Mouse (Mus musculus) myocyte (in vitro differentiated cells): Measurements from ENCODE around the gene Camk2n2. TPM values are rescaled to one million over a fixed set of nuclear protein-coding genes. Genes with fewer than 3 reads are reported as not detected.
A peak's percentile ranks its signal among the peaks of the same experiment; 100 is the strongest.

ENCODE experiments used
- H3K27me3 ChIP-seq: one replicate; pipeline ENCODE4 v1.6.1; 2011; ENCODE audit not compliant: control insufficient read depth, insufficient read depth, insufficient read length
- H3K36me3 ChIP-seq: one replicate; pipeline ENCODE4 v1.6.1; 2011; ENCODE audit not compliant: control insufficient read depth, insufficient read depth
- H3K4me2 ChIP-seq: one replicate; pipeline ENCODE4 v1.6.1; 2011; ENCODE audit warnings: low read depth, control low read depth
- H3K4me3 ChIP-seq: one replicate; pipeline ENCODE4 v1.5.1; 2011; ENCODE audit warnings: mild to moderate bottlenecking, control low read depth, moderate library complexity
- H3K79me2 ChIP-seq: one replicate; pipeline ENCODE4 v1.6.1; 2011; ENCODE audit not compliant: control insufficient read depth, insufficient read depth
- H3ac ChIP-seq: one replicate; pipeline ENCODE4 v1.6.1; 2011; ENCODE audit not compliant: control insufficient read depth, insufficient read length
- CEBPB ChIP-seq: IDR thresholded peaks from 2 replicates; pipeline ENCODE4 v1.6.1; 2011; ENCODE audit warnings: mild to moderate bottlenecking, moderate library complexity; ENCODE audit not compliant: poor library complexity, insufficient read depth, severe bottlenecking
- E2F4 ChIP-seq: IDR thresholded peaks from one replicate; pipeline ENCODE4 v1.6.1; 2011; ENCODE audit warnings: mild to moderate bottlenecking, control low read depth, moderate library complexity; ENCODE audit not compliant: insufficient read depth
- MAX ChIP-seq: IDR thresholded peaks from one replicate; pipeline ENCODE4 v1.6.1; 2011; ENCODE audit warnings: low read depth, mild to moderate bottlenecking, control low read depth
- MYOD1 ChIP-seq, 3 experiments: IDR thresholded peaks; one replicate each; pipeline ENCODE4 v1.6.1; 2011; ENCODE audit warnings: control low read depth in 2 of 3, low read depth in 2 of 3, mild to moderate bottlenecking in 2 of 3, moderate library complexity in 1 of 3; ENCODE audit not compliant: insufficient read length in 2 of 3, control insufficient read depth in 1 of 3
- MYOG ChIP-seq, 3 experiments: IDR thresholded peaks; one replicate each; pipeline ENCODE4 v1.6.1; 2011; ENCODE audit warnings: control low read depth in 2 of 3, low read depth in 2 of 3, mild to moderate bottlenecking in 2 of 3; ENCODE audit not compliant: insufficient read length in 2 of 3, control insufficient read depth in 1 of 3, insufficient read depth in 1 of 3
- POLR2A ChIP-seq: IDR thresholded peaks from one replicate; pipeline ENCODE4 v1.6.1; 2011; ENCODE audit warnings: low read depth, mild to moderate bottlenecking, control low read depth, moderate library complexity; ENCODE audit not compliant: insufficient read length
- POLR2AphosphoS2 ChIP-seq: IDR thresholded peaks from one replicate; pipeline ENCODE4 v1.6.1; 2011; ENCODE audit warnings: low read depth, control low read depth; ENCODE audit not compliant: insufficient read length
- REST ChIP-seq: IDR thresholded peaks from one replicate; pipeline ENCODE4 v1.6.1; 2011; ENCODE audit warnings: mild to moderate bottlenecking, control low read depth, moderate library complexity; ENCODE audit not compliant: insufficient read depth, insufficient read length
- SRF ChIP-seq: IDR thresholded peaks from one replicate; pipeline ENCODE4 v1.6.1; 2011; ENCODE audit warnings: low read depth; ENCODE audit not compliant: control insufficient read depth, insufficient read length
- TCF12 ChIP-seq: IDR thresholded peaks from one replicate; pipeline ENCODE4 v1.6.1; 2011; ENCODE audit warnings: mild to moderate bottlenecking, control low read depth; ENCODE audit not compliant: poor library complexity, insufficient read depth, severe bottlenecking
- TCF3 ChIP-seq: IDR thresholded peaks from one replicate; pipeline ENCODE4 v1.6.1; 2011; ENCODE audit warnings: low read depth, control low read depth; ENCODE audit not compliant: insufficient read length
- USF1 ChIP-seq: IDR thresholded peaks from one replicate; pipeline ENCODE4 v1.6.1; 2011; ENCODE audit warnings: low read depth, mild to moderate bottlenecking, control low read depth, moderate library complexity
- polyA plus RNA-seq: library from polyadenylated mRNA; unstranded; fragments of >200 nt; fragmentation: generic; extraction: Trizol; gene quantifications from one replicate; pipeline ENCODE4 v1.2.1, GENCODE M21; 2012; ENCODE audit warnings: missing spikeins

The Camk2n2 gene
- polyA plus RNA-seq, 1 experiment, result 9.4 TPM

DNA sequence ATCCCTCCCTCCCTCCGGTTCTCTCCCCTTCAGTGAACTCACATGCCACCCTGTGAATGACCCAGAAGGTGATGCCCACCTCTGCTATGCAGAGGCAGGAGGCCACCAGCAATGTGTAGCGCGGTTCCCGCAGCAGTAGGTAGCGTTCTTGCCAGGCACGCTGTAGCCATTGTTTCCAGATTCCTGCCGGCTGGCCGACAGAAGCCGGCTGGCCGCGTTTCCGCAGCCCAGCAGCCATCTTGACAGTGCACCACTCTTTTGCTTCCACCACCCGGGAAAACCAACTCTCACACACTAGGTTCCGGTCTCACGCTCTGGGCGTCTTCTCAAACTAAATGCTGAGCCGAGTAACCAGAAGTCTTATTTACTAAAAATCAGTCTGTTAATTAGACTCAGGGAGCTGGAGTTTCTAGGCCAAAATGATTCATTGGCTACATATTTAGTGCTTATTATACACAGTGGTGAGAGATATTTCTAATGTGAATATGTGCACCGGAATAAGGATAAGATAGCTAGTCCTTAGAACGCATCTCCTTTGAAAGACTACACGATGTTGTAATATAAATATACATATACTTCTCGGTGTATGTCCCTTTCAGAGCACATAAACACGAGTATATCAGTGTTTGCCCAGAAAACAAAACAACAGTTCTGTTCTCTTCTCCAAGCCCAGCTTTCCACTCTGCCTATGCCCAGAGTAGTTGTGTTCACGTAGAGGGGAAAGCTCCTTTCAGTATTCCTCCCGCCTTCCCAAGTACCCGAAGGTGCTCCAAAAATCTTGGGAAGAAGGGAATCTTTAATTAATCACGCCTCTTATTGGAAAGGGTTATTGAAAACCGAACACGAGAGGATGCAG lies 10.4 kb downstream of the Camk2n2 start:
- Histone ChIP-seq H3K79me2 (peaks cover 15% of the 10 kb centered on the region), H3K4me2 (peak overlapping the region; percentile 100), H3K36me3 (no peaks in the 10 kb centered on the region), H3K4me3 (peak overlapping the region; percentile 71), H3ac (peak overlapping the region; percentile 33), H3K27me3 (no peaks in the 10 kb centered on the region)
- TF ChIP-seq CEBPB (no peak), MYOG (IDR thresholded peaks at IDR 0.05; ENCODE audit: control insufficient read depth in 1 of 3, insufficient read depth in 1 of 3, insufficient read length in 2 of 3, low read depth in 2 of 3) (peak in 1 of 3 experiments; percentile 57), POLR2A (peak; percentile 99), SRF (no peak), USF1 (no peak), MYOD1 (IDR thresholded peaks at IDR 0.05; ENCODE audit: control insufficient read depth in 1 of 3, insufficient read length in 2 of 3, low read depth in 2 of 3) (peak in 1 of 3 experiments; percentile 26), TCF3 (no peak), REST (peak; percentile 4), MAX (peak; percentile 43), POLR2AphosphoS2 (peak; percentile 93), E2F4 (no peak), TCF12 (no peak)

GRCm38 (mm10) chr16:20604705-20605104 lies 16.4 kb downstream of the Camk2n2 start:
- Histone ChIP-seq H3K4me2 (no peak overlapping the region), H3K4me3 (no peak overlapping the region), H3K27me3 (no peaks in the 10 kb centered on the region), H3K79me2 (peaks cover 8% of the 10 kb centered on the region), H3K36me3 (no peaks in the 10 kb centered on the region), H3ac (no peak overlapping the region)
- TF ChIP-seq POLR2A, result peak; percentile 7
- peak in 2 of 3 experiments; percentile 65 to 80 for TF ChIP-seq MYOD1 (IDR thresholded peaks at IDR 0.05; ENCODE audit: control insufficient read depth in 1 of 3, insufficient read length in 2 of 3, low read depth in 2 of 3)
- TF ChIP-seq MYOG (IDR thresholded peaks at IDR 0.05; ENCODE audit: control insufficient read depth in 1 of 3, insufficient read depth in 1 of 3, insufficient read length in 2 of 3, low read depth in 2 of 3), result peak; percentile 28 to 74 (median 67)
- no peak for TF ChIP-seq E2F4
- TF ChIP-seq CEBPB, result no peak

DNA sequence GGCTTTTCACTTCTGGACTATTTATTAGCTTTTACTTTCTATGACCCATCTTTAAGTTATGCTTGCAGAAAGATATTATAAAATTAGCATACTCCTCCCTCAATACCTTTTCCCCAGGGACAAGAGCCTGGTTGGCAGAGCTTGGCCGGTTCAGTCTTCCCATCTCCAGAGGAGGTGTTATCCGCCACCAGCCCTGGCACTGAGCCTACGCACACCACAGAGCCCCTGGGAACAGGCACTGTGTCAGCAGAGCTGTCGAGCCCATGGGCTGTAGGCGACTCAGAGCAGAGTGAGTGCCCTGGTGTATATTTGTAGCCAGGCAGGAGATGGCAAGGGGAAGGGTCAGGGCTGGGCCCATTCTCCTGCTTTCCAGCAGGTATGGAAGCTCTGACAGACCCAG lies 20.6 kb downstream of the Camk2n2 start:
- no peak for TF ChIP-seq E2F4
- no peak for TF ChIP-seq CEBPB
- no peak for TF ChIP-seq MAX
- no peak for TF ChIP-seq POLR2AphosphoS2
- no peak for TF ChIP-seq POLR2A
- TF ChIP-seq TCF3, result no peak
- Histone ChIP-seq H3K4me3 (no peak overlapping the region), H3K27me3 (peaks cover 20% of the 10 kb centered on the region), H3K36me3 (no peaks in the 10 kb centered on the region), H3ac (no peak overlapping the region), H3K4me2 (no peak overlapping the region), H3K79me2 (no peaks in the 10 kb centered on the region)

- Histone ChIP-seq H3K27me3 (peaks cover 34% of the 10 kb centered on the region), H3K79me2 (no peaks in the 10 kb centered on the region), H3K4me2 (no peak overlapping the region), H3ac (no peak overlapping the region), H3K4me3 (no peak overlapping the region), H3K36me3 (no peaks in the 10 kb centered on the region)
- TF ChIP-seq SRF (no peak), TCF3 (no peak), MYOD1 (IDR thresholded peaks at IDR 0.05; ENCODE audit: control insufficient read depth in 1 of 3, insufficient read length in 2 of 3, low read depth in 2 of 3) (no peak), REST (no peak), POLR2AphosphoS2 (no peak), MAX (no peak), CEBPB (no peak), TCF12 (no peak), E2F4 (no peak), USF1 (no peak), POLR2A (no peak), MYOG (IDR thresholded peaks at IDR 0.05; ENCODE audit: control insufficient read depth in 1 of 3, insufficient read depth in 1 of 3, insufficient read length in 2 of 3, low read depth in 2 of 3) (no peak)
These were observed 24.2 kb downstream of the Camk2n2 start for GRCm38 (mm10) chr16:20596687-20597441.
